Mouse (Mus musculus) intestine, embryonic 15.5 days (tissue): ENCODE measurements around the gene Cdk6. TPM values are rescaled to one million over a fixed set of nuclear protein-coding genes. Genes with fewer than 3 reads are reported as not detected.
"Not testable (repeated sequence)": the region's sequence is repeated elsewhere in the genome, so short reads cannot be mapped to it uniquely, and the experiment has no call there.

ENCODE experiments used
- ATAC-seq: fragments of 200-750 bp; cut with Nextera tagmentation; 2 replicates; pipeline ENCODE4 v1.8.0; 2017; ENCODE audit warnings: moderate TSS enrichment, moderate library complexity
- H3K27ac ChIP-seq: fragments of 300-500 bp; sonication (generic); 2 replicates; pipeline ENCODE4 v1.5.1; 2015; ENCODE audit warnings: mild to moderate bottlenecking, inconsistent platforms
- H3K27me3 ChIP-seq: fragments of 300-500 bp; sonication (generic); replicated peaks from 2 replicates; pipeline ENCODE4 v1.6.1; 2015; ENCODE audit warnings: inconsistent platforms
- H3K36me3 ChIP-seq: fragments of 300-500 bp; sonication (generic); 2 replicates; pipeline ENCODE4 v1.6.1; 2015; ENCODE audit warnings: inconsistent platforms
- H3K4me1 ChIP-seq: fragments of 300-500 bp; sonication (generic); replicated peaks from 2 replicates; pipeline ENCODE4 v1.6.1; 2015; ENCODE audit warnings: inconsistent platforms
- H3K4me2 ChIP-seq: fragments of 300-500 bp; sonication (generic); replicated peaks from 2 replicates; pipeline ENCODE4 v1.6.1; 2015; ENCODE audit warnings: mild to moderate bottlenecking, inconsistent platforms
- H3K4me3 ChIP-seq: fragments of 300-500 bp; sonication (generic); replicated peaks from 2 replicates; pipeline ENCODE4 v1.5.1; 2015; ENCODE audit warnings: inconsistent platforms
- H3K9ac ChIP-seq: fragments of 300-500 bp; sonication (generic); 2 replicates; pipeline ENCODE4 v1.6.1; 2015; ENCODE audit warnings: inconsistent platforms
- H3K9me3 ChIP-seq: fragments of 300-500 bp; sonication (generic); 2 replicates; pipeline ENCODE4 v1.6.1; 2016; ENCODE audit warnings: inconsistent platforms
- WGBS: fragments of 180-500 bp; shearing (Covaris S2); methylation state at CpG from one replicate; pipeline ENCODE4 v1.1.7; 2015; 5-methylcytosine and 5-hydroxymethylcytosine counted together
- polyA plus RNA-seq: library from polyadenylated mRNA; unstranded; fragments of >200 nt; fragmentation: Nextera tagmentation; extraction: Ambion mirVana; gene quantifications from 2 replicates; pipeline ENCODE4 v1.2.1, GENCODE M21; 2015

The Cdk6 gene
- polyA plus RNA-seq, 1 experiment from 2014 or later, result 30.1 TPM

DNA sequence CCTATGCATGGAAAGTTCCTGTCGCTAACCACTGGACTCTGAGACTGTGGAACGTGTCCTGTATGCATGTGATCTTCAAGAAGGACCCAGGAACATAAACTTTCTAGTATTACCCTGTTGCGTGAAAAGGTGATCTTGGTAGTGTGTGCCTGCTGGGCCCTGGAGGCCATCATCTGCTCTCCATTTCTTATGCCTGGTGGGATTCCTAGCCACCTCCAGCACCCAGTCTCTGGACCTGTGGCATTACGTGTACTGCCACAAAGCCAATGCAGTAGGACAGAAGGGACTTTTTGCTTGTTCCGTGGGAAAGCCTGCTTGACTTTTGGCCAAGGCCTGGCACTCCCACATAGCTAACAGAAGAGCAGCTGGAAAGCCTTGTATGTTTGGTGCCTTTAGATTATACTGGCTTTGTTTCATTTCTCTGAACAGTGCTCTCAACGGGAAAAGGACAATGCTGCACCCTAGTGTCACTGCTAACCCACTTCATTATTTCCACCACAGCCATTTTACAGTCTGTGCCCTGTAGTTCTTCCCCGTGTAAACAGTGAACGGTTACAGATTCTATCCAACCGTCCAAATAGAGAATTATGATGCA is 175.3 kb downstream of the Cdk6 start:
- Histone ChIP-seq H3K4me1 (peaks cover 3% of the 10 kb centered on the region; the same call in 1 of the 2 replicates), H3K27me3 (no peaks in the 10 kb centered on the region), H3K27ac (no peak overlapping the region), H3K9ac (no peak overlapping the region), H3K4me3 (no peak overlapping the region), H3K4me2 (no peak overlapping the region), H3K36me3 (no peaks in the 10 kb centered on the region), H3K9me3 (no peaks in the 10 kb centered on the region)
- 44% methylated on average over 9 of the region's 9 CpGs for WGBS
- peak; percentile 68 for ATAC-seq

DNA sequence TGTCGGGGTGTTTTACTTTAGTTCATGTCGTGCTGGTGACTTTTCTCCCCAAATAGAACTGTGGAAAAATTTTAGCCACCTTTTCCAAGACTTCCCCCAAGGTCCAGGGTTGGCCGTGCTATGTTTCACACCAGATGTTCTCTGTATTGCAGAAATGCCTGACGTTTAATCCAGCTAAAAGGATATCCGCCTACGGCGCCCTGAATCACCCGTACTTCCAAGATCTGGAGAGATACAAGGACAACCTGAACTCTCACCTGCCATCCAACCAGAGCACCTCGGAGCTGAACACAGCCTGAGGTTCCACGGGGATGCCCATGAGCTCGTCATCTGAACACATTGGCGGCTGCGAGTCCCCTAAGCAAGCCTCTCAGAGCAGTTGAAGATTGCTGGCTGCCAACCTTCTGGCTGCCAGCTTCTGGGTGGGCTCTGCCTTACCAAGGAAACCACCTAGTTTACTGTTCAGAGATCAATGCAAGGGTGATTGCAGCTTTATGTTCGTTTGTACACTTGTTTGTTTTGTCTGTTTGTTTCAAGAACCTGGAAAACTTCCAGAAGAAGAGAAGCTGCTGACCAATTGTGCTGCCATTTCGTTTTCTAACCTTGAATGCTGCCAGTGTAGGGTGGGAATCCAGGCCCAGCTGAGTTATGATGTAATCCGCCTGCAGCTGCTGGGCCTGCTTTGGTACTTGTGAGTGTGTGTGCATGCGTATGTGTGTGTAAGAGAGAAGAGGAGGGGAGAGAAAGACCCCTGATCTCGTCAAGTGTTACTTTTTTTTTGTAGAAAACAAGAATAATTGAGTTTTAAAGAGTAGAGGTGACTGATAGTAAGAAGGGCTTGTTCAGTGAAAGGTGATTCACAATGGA is 179.4 kb downstream of the Cdk6 start:
- Histone ChIP-seq H3K9me3 (no peaks in the 10 kb centered on the region), H3K4me3 (no peak overlapping the region), H3K9ac (no peak overlapping the region), H3K36me3 (0 out of 2 replicates have a peak, but pooled peaks cover 2% of the 10 kb centered on the region), H3K27me3 (no peaks in the 10 kb centered on the region), H3K4me1 (peaks cover 3% of the 10 kb centered on the region; the same call in 1 of the 2 replicates), H3K4me2 (no peak overlapping the region), H3K27ac (no peak overlapping the region)
- ATAC-seq, result no peak
- 86% methylated on average over 18 of the region's 18 CpGs for WGBS

DNA sequence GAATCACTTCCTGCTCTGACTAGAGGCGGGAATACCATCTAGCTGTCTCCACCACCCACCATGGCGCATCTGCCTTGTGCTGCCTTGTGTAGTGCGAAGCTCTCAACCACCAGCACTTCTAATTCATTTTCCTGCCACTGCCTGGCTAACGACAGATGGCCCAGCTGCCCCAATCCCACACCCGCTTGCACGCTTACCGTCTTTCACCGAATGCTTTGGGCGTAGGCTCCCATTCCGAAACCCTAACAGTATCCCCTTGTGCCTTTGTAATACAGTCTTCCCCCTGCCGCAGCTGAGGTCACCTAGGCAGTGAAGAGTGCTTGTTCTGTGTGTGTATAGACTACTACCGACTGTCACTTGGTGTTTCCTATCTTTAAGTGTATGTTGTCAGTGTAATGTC is 180.5 kb downstream of the Cdk6 start:
- no peak overlapping the region for H3K9ac ChIP-seq

DNA sequence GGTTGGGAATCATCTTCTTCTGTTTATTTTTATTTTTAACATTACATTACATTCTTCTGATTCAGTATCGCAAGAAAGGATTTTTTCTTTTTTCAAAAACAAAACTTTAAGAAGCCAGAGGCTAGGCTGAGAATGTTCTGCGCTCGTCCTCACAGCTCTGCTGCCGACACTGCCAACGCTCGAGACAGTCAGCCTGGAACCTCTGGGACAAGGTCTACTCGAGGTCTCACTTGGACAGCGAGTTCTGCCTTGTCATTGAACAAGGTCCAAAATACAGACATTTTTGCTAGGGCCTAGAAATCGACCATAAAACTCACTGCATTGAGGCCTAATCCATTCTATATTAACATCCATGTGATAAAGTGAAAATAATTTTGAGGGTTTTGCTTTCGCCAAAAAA is 181.5 kb downstream of the Cdk6 start:
- H3K9ac ChIP-seq, result no peak overlapping the region
- H3K4me2 ChIP-seq, result no peak overlapping the region
- H3K9me3 ChIP-seq, result no peaks in the 10 kb centered on the region
- no peaks in the 10 kb centered on the region for H3K4me1 ChIP-seq
- H3K27ac ChIP-seq, result no peak overlapping the region
- H3K36me3 ChIP-seq, result 0 out of 2 replicates have a peak, but pooled peaks cover 2% of the 10 kb centered on the region
- no peaks in the 10 kb centered on the region for H3K27me3 ChIP-seq
- 91% methylated on average over 10 of the region's 10 CpGs for WGBS
- ATAC-seq, result no peak
- H3K4me3 ChIP-seq, result no peak overlapping the region

More for the DNA sequence above, 180.5 kb downstream of the Cdk6 start:
- no peaks in the 10 kb centered on the region for H3K27me3 ChIP-seq
- no peak for ATAC-seq
- H3K4me3 ChIP-seq, result no peak overlapping the region
- no peaks in the 10 kb centered on the region for H3K4me1 ChIP-seq
- H3K27ac ChIP-seq, result no peak overlapping the region
- no peaks in the 10 kb centered on the region for H3K9me3 ChIP-seq
- H3K4me2 ChIP-seq, result no peak overlapping the region
- 93% methylated on average over 12 of the region's 12 CpGs for WGBS
- H3K36me3 ChIP-seq, result 0 out of 2 replicates have a peak, but pooled peaks cover 2% of the 10 kb centered on the region

DNA sequence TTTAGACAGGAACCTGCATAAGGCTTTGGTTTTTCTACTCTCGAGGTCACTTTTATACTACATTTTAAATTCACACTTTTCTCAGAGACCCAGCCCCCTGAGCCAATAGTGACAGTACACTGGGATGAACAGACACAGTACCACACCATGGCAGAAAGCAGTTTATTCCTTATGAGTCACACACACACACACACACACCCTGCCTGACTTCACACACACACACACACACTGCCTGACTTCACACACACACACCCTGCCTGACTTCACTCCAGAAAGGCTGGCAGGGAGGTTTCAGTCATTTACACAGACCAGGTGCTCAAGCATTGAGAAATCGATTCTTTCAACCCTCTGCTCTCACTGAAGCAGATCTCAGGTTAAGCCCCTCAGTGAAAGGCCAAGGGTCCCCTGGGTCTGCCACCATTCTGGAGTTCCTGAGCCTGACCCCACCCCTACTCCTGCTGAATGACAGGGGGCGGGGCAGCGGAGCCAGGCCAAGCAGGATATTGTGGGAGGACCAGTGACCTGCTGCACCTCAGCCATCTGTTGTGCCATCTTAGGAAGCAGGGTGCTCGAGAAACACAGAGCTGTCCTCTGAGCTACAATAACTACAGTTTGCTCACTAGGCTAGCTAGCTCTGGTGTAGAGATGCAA is 185.9 kb downstream of the Cdk6 start:
- H3K27me3 ChIP-seq, result no peaks in the 10 kb centered on the region
- no peaks in the 10 kb centered on the region for H3K4me1 ChIP-seq
- WGBS, result 49% methylated on average over 5 of the region's 5 CpGs
- no peaks in the 10 kb centered on the region for H3K36me3 ChIP-seq
- H3K9ac ChIP-seq, result no peak overlapping the region; the same call in 1 of the 2 replicates
- peak; percentile 74 for ATAC-seq
- no peak overlapping the region for H3K27ac ChIP-seq
- no peak overlapping the region for H3K4me3 ChIP-seq
- H3K9me3 ChIP-seq, result no peaks in the 10 kb centered on the region
- H3K4me2 ChIP-seq, result no peak overlapping the region

DNA sequence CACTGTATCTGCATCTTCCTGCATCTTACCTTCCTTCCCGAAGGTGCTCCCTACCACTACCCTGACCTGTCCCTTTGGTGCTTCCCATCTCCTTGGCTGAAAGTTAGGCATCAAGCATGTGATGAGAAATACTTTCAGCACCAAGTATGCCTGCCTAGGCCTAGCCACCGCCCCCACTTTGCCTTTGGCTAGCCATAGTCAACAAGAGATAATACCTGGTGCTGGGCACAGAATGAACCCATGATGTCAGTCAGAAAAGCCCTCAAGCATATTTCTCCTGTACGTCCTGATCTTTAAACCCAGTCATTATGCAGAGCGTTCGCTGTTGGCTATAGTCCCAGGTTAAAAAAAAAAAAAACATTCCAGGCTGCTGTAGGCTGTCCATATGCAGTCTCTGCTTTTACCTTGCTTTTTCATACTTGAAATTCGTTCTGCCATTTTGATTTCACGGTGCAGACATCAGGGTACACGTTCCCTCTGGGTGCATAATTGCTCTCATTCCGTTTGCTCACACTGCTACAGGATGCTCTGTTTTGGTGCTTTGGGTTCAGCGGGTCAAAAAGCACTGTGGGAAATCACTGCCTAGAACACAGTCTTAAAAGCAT is 188.4 kb downstream of the Cdk6 start:
- H3K27me3 ChIP-seq, result no peaks in the 10 kb centered on the region
- ATAC-seq, result no peak

DNA sequence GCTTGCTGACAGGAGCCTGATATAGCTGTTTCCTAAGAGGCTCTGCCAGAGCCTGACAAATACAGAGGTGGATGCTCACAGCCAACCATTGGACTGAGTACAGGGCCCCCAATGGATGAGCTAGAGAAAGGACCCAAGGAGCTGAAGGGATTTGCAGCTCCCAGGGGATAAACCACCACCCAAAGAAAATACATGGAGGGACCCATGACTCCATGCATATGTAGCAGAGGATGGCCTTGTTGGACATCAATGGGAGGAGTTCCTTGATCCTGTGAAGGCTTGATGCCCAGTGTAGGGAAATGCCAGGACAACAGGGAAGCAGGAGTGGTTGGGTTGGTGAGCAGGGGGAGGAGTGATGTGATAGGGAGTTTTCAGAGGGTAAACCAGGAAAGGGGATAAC is 190.8 kb downstream of the Cdk6 start:
- H3K4me3 ChIP-seq, H3K9ac ChIP-seq, H3K4me2 ChIP-seq, ATAC-seq, H3K27ac ChIP-seq, H3K4me1 ChIP-seq, H3K36me3 ChIP-seq, H3K27me3 ChIP-seq, H3K9me3 ChIP-seq: not testable (repeated sequence)

More for the DNA sequence above, 188.4 kb downstream of the Cdk6 start:
- H3K4me1 ChIP-seq, result no peaks in the 10 kb centered on the region
- no peak overlapping the region for H3K27ac ChIP-seq
- no peak overlapping the region for H3K9ac ChIP-seq
- H3K4me3 ChIP-seq, result no peak overlapping the region
- H3K36me3 ChIP-seq, result no peaks in the 10 kb centered on the region
- no peaks in the 10 kb centered on the region for H3K9me3 ChIP-seq
- H3K4me2 ChIP-seq, result no peak overlapping the region
- 82% methylated on average over 10 of the region's 10 CpGs for WGBS

DNA sequence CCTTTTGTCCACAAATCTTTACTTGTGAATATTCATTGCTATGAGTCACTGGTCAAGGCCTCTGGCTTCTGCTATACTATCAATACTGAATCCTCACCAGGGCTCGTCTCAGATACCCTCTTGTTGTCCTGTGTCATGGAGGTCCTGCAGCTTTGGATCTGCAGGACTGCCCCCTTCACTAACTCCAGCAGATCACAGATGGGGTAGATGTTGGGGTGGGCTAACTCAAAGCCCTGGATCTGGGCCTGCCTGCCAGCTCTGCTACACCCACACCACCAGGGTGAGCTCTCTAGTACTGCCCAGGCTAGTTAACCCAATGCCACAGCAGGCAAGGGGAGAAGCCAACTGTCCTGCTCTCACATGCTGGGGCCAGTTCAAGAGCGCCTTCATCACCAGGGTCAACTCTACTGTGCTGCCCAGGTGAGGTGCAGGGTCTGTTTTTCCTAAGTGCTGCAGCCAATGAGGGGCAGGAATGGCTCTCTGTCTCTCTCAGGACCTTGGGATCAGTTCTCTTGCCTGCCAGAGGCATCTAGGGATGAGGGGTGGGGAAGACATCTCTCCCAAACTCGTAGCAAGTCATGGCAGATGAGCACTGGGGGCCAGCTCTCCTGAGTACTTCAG is 195.4 kb downstream of the Cdk6 start:
- Histone ChIP-seq H3K27ac (no peak overlapping the region), H3K4me2 (no peak overlapping the region), H3K4me3 (no peak overlapping the region), H3K27me3 (no peaks in the 10 kb centered on the region), H3K4me1 (no peaks in the 10 kb centered on the region), H3K9me3 (no peaks in the 10 kb centered on the region), H3K36me3 (no peaks in the 10 kb centered on the region), H3K9ac (no peak overlapping the region)
- 63% methylated on average over 3 of the region's 3 CpGs for WGBS
- ATAC-seq, result no peak

DNA sequence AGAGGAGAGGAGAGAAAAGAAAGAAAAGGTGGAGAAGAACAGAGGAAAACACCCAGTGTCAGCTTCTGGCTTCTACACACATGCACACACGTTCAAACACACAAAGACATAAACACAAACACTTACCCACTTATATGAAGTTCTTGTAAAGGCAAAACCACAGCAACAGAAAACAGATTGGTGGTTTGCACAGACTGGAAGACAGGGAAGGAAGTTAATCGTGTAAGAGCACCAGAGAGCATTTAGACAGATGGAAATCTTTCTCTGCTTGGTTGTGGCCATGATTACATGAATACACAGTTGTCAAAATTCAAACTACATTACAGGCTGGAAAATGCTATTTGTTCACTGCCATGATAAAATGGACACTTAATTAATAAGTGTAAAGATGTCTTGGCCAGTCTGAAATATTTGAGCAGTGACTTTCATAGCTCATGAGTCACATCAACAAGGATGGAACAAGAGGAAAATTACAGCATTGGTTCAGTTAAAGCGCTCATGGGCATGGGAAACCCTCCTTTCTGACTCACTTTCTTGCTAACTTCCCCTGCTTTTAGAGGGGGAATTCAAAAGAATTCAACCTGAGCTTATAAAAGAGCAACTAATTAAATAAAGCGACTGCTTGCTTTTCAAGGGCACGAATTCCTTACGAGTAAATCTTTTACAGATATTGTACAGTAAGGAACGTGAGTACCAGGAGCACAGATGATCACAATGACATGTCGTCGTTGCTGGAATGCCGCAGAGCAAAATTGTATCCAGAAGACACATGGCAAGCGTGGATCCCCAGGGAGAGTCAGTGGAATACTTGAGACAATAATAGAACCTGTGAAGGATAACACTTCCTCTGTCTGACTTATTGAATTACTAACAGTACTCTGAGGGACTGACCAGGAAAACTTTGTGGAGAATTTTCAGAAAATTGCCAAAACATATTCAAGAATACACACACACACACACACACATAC is 197.5 kb downstream of the Cdk6 start:
- no peak overlapping the region for H3K27ac ChIP-seq
- WGBS, result 64% methylated on average over 11 of the region's 11 CpGs
- H3K9me3 ChIP-seq, result no peaks in the 10 kb centered on the region
- no peaks in the 10 kb centered on the region for H3K27me3 ChIP-seq
- no peak overlapping the region for H3K4me3 ChIP-seq
- no peaks in the 10 kb centered on the region for H3K36me3 ChIP-seq
- H3K4me1 ChIP-seq, result no peaks in the 10 kb centered on the region
- no peak for ATAC-seq
- no peak overlapping the region for H3K4me2 ChIP-seq
- no peak overlapping the region for H3K9ac ChIP-seq

DNA sequence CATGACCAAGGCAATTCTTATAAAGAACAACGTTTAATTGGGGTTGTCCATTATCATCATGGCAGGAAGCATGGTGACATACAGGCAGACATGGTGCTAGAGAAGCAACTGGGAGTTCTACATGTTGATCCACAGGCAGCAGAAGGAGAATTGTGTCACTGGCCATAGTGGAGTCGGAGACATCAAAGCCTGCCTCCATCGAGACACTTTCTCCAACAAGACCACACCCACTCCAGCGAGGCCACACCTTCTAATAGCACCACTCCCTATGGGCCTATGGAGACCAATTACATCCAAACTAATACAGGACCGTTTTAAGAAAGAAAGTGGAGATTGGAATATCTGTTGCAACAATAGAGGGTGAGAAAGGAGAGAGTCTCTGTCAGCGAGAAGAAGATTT is 200.6 kb downstream of the Cdk6 start:
- no peak overlapping the region for H3K4me2 ChIP-seq
- no peak overlapping the region for H3K9ac ChIP-seq
- 75% methylated on average over 6 of the region's 6 CpGs for WGBS
- no peaks in the 10 kb centered on the region for H3K27me3 ChIP-seq
- H3K36me3 ChIP-seq, result no peaks in the 10 kb centered on the region
- no peak for ATAC-seq
- H3K4me1 ChIP-seq, result peaks cover 5% of the 10 kb centered on the region
- no peaks in the 10 kb centered on the region for H3K9me3 ChIP-seq
- H3K27ac ChIP-seq, result no peak overlapping the region
- H3K4me3 ChIP-seq, result no peak overlapping the region
